Mouse (Mus musculus) gastrocnemius, postnatal 10 days (tissue): ENCODE data around the gene Ttc7. TPM values are rescaled to one million over a fixed set of nuclear protein-coding genes. Genes with fewer than 3 reads are reported as not detected.

Experiments used
- DNase-seq: peaks from one replicate; pipeline ENCODE4 v3.0.0; 2021; ENCODE audit warnings: mixed read lengths
- total RNA-seq, 2 experiments: library from RNA; stranded (reverse); gene quantifications; 2 replicates each; pipeline ENCODE4 v1.2.3; 2021

Gene Ttc7
- total RNA-seq, 2 experiments from 2014 or later = 16.6 to 17.7 TPM

DNA sequence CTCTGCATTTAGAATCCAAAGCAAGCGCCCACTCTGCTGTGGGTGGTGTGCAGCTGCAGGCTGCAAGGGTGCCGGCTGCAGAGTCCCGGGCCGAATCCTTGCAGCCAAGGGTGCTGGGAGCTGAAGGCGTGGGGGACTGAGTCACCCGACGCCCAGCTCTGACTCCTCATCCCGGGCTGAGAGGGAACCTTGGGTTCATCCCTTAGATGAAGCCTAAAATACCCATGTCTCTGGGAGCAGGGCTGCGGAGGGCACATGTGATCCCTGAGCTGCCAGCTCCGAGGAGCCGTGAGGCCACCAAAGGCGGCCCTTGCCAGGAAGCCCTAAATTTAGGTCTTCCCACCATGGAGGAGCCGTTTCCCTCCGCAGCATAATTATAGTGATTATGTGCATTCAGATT is 52.5 kb downstream of the Ttc7 start:
- no peak for DNase-seq

DNA sequence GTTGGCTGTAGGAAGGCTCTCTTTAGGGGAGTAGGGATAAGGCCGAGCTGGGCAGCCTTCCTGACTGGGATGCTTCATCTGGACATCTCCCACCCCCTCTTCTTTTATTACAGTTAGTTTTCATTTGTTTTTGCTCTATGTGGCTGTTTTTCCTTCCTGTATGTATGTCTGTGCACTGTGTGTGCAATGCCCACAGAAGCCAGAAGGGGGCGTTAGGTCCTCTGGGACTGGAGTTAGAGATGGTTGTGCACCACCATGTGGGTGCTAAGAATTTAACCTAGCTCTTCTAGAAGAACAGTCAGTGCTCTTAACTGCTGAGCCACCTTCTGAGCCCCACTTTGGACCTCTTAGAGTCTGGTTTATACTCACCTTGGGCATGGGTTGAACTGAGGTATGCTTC is 53.0 kb downstream of the Ttc7 start:
- no peak for DNase-seq

DNA sequence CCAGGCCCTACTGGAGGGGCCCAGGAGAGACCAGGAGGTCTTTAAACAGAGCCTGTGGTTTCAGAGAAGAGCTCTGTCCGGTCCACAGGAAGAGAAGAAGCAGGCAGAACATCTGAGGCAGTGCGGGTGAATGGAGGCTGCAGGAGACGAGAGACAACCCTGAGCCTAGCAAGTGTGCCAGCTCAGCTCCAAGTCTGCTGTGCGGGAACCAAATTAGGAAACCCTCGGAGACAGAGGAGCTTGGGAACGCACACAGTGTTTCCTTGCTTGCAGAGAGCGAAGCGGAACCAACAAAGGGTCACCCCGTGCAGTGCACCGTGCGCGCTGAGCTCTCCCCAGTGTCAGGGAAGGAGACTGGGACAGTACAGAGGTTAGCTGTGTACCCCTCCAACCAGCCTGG is 54.2 kb downstream of the Ttc7 start:
- DNase-seq = no peak

DNA sequence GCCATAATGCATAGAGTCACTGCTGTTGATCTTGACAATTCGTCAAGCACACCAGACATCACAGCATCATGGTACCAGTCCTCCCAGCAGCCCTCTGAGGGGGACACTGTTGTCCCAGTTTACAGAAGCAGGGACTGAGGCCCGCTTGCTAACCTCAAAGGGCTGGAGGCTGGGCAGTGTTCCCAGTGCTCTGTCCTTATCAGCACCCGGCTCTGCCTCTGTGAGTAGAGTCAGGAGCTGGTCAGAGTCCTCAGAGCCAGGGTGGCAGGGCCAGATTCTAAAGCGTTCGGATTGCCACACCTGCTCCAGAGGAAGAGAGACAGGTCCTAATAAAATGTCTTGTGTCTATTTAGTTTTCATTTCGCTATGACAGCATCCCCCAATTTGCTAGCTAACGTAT is 55.0 kb downstream of the Ttc7 start:
- DNase-seq = no peak

DNA sequence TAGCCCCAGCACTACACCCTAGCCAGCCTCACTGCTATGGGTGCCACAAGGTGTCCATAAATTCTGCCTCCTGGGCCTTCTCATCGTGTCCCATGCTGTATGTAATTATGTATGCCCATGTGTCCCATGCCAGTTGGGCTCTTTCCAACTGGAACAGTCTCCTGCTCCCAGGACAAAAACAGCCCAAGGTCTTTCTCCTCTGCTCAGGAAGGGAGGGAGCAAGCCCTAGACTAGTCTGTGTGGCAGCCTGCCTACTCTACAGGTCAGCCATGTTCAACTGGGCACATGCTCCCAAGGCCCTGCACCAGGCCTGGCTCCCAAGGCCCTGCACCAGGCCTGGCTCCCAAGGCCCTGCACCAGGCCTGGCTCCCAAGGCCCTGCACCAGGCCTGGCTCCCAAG is 56.4 kb downstream of the Ttc7 start:
- no peak for DNase-seq

DNA sequence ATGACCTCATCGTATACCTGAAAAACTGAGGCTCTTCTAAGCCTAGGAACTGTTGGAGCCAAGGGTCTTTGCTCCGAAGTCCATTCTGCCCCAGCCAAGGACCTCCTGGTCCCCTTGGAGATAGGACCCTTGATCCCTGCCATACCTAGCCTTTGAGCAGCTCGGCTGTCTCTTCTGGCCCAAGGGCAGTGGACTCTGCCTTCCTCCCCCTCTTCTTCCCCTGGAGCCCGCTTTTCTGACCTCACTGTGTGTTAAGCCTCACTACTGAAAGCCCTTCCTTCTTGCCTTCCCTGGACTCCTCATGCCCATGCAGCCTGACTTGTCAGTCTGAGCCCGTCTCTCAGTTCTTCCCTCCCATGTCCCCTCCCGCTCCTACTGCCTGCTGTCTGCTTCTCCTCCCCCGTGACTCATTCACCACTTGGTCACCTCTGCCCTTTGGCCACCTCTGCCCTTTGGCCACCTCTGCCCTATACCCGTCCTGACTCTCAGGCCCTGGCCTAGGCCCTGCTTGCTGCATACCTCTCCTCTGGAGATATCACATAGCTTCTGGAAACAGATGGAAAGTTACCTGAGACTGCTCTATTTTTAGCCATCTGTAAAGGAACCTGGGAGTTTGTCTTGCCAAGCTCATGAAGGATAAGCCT is 60.5 kb downstream of the Ttc7 start:
- DNase-seq = no peak

DNA sequence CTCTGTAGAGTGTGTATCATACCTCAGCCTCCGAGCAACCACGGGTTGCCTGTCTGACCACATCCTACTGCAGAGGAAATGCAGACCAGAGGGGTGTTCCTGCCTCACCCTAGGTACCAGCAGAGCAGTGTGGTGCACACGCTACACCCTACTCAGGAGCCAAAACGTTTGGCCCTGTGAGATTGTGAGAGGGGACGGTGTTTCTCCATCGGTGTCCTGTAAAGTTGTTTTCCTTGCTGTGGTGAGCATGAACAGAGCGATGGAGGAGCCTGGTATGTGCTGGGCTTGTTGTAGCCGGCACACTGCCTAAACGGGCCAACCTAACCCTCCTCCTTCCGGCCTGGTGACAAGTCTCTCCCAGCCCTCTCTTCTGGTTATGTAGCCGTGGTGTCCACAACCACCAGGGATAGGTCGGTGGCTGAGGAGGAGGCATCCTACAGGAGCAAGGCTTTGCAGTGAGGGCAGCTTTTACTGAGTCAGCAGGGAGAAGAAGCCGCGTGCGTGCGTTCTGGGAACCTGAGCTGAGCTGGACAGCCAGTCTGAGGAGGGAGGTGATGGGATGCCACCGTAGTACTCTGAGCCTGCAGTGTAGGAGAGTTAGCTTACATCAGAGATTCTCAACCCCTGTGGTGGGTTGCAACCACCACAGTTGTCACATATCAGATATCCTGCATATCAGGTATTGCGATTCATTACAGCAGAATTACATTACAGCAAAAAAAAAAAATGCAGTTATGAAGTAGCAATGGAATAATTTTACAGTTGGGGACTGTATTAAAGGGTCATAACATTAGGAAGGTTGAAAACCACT is 62.0 kb downstream of the Ttc7 start:
- DNase-seq = no peak

DNA sequence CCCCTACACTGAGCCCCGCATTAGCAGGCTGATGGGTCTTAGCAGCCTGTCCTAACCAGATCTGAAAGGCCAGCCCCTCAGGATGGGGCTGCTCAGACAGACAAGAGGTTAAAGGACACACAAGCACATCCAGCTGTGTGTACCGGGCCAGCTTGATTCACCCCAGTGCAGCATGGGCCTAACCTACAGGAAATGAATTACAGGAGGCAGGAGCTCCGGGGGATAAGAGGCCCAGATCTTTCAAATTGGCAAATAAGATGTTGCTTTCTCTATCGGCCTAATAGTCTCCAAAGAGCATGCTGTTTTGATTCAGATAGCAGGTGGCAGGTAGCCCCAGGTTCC is 62.5 kb downstream of the Ttc7 start:
- no peak for DNase-seq

DNA sequence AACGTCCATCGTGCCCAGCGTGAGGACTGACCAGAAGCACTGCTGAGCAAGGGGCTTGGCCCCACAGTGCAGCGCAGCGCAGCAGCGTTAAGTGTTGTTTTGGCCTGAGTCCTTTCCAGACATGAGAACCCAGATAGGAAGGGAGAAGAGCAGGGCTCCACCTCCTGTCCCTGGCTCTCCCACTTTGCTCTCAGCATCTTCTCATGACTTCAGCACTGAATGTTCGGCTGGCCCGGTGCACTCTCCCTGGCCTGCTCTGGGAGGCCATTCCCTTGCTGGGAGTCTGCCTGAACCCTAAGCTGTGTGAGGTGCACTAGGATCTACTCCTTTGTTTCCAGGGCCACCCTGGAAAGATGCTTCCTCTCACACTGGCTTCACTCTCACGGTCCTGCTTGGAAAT is 65.7 kb downstream of the Ttc7 start:
- DNase-seq = no peak

DNA sequence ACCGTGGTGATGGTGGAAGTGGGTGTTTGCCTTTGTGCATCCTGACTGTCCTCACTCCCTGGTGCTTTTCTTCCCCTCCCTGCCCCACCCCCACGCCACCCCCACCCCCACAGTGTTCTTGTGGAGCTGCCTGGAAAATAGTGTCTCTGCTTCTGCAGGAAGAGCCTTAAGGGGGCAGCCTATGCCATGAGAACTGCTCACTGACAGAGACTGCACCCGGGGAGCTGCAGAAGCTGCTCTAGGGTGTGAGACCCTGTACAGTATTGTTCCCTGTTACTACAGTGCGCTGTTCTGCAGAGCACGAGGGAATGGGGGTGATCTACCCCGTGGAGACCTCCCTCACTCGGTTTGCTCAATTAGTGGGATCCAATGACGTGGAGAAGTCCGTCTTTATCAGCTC is 66.4 kb downstream of the Ttc7 start:
- DNase-seq = no peak

DNA sequence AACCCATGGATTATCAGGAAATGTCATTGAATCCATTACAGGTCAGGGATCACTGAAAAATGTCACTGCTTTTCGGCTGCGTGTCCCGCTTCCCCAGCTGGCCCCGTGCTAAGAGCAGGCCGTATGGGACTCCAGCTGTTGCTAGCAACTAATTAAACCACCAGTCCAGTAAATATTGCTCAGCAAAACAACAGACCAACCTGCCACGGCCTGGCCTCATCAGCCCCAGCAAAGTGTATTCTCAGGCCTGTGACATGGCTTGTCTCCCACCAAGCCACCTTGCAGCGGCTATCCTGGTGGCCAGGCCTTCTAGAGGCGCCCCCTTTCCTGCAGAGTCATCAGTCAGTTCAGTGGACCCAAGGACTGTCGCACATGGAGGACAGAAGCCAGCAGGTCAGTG is 66.9 kb downstream of the Ttc7 start:
- no peak for DNase-seq

DNA sequence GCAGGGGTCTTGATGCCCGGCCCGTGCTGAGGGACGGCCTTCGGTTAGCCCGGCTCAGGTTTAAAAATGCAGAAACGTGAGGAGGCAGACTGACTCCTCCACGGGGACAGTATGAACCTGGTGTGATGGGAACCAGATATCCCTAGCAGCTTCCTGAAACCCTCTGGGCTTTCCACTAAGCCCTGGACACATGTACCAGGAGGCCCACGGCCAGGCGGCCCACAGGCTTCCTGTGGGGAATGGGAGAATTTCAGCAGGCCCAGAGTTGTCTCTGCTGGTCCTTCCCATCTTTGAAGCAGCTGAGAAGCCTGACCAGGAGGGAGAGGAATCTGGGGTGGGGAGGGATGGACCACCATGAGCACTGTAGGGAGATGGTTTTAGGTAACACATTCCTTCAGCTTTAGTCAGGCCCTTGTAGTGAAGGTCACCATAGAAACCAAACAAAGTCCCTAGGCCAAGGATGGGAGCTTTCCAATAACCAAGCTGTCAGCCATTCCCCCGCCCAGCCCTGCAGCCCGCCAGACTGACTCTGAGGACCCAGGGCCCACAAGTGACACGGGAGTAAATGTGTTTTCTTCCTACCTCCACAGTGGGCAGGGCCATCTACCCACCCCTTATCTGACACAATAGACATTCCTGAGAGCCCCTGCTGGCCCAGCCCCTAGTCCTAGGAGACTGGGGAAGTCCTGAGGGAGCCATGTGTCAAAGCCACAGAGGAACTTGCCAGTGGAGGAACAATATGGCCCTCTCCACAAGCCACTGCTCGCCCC is 68.0 kb downstream of the Ttc7 start:
- DNase-seq = peak; percentile 58

DNA sequence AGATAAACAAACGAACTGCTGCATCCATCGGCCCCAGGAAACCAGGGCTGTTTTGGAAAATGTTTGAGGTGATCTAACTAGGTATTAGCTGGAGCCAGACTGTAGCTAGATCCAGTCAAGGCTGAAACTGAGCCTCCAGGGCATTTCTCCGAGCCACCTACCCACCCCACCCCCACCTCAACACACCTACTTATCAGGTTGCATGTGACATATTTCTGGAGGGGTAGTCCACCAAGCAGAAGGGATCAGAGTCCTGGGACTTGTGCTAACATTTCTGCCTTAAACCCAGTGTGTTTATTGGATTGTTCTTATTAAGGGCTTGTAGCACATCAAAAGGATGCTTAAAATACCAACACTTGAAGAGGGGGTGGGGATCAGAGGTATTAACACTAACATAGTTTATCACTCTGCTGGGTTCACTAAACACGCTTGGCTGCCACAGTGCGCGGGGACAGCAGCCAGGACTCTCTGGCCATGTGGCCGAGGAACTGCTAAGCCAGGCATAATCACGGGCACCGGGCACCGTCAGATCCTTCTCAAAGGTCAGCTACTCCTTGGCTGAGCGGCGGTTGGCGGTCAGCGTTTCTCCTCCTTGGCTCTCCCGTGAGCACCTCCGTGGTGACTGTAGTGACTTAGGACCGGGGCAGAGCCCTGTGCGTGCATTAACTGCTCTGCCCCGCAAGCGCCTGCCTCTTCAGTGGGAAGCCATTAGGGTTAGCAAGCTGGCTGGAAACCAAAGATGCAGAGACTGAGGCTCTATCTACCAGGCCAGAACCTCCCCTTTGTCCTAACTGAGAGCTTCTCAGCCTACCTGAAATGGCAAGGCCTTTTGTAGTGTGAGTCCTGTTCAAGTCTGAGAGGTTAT is 68.8 kb downstream of the Ttc7 start:
- peak; percentile 76 for DNase-seq

DNA sequence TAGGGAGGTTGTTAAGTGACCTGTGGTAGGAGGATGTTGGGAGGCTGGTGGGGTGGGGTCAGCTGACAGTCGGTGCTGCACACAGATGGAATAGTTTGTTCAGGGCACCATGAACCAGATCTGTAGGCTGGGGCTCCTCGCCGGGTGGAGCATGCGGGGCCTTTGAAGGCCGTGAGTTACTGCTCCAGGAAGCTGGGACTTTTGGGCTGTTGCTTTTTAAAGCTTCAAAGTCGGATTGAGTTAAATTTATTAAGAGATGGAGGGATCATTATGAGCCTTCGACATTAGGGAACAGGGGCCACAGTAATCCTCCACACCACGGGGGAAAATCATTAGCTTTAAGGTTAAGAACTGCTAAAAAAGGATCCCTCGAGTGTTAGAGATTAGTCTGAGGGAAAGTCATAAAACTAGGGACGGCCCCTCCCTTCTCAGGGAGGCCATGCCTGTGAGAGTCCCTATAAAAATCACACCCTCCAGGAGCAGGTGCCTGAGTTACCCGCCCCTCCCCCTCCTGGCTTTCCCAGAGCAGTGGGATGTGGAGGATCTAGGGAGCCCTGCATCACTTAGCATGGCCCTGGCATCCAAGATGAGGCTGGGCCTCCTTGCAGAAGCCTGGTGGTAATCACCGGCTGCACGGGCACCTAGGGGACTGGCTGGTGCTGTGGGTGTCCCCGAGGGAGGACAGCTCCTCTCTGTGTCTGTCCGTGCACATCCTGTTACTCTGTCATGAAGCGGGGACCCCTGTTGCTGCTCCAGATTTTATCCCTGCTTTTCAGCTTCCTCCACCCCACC is 69.6 kb downstream of the Ttc7 start:
- DNase-seq = no peak

DNA sequence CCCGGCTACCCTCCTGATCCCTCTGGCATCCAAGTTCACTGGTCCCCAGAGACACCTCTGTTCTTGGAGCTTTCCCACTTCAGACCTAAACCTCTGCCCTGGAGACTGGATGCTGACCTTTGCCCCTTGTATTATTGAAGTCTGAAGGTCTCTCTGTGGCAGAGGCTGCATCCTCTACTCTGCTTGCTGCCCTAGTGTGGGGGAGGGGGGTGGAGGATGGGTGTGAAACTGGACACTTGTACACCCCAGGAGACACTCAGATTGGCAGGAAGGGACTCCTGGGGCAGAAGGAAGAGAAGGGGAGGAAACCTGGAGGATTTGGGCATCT is 70.2 kb downstream of the Ttc7 start:
- no peak for DNase-seq

DNA sequence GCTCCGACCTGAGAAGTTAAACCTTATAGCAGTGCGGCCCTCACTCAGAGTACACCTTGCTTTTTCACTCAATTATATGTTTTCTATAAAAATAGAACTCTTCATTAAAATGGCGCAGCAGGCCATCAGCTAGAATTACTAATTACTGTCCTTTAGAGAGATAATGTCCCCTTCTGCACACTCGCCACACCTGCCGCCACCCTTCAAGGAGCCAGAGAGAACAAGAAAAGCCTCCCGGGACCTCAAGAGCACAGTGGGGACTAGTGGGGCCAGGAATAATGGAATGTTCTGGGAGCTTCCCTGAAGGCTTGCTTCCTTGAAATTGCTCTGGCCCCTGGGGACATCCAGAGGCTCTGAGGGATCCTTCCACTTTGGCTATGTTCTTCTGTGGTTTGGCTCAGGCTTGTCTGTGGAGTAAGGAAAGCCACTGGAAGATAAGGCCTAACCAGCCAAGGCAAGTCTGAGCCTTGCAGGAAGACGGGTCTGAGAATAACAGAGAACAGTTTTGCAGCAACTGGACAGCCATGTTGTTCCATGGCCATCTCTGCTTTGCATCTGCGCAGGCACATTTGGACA is 71.1 kb downstream of the Ttc7 start:
- no peak for DNase-seq

DNA sequence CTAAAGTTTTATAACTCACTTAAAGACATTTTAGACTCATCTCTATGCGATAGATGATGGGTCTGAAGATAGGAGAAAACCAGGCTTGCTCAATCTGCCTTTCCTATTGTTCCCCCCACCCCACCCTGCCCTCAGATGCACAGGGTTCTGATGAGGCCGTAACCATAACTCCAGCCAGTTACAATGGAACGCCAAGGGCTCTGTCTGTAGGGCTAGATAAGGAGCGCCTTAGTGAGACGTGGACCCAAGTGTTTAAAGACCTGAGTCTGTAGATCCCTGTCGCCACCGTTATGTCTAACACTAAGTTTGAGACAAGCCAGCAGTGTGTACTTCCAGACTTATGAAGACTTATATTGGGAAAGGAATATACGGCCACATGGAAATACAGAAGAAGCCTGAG is 72.8 kb downstream of the Ttc7 start:
- DNase-seq = no peak

DNA sequence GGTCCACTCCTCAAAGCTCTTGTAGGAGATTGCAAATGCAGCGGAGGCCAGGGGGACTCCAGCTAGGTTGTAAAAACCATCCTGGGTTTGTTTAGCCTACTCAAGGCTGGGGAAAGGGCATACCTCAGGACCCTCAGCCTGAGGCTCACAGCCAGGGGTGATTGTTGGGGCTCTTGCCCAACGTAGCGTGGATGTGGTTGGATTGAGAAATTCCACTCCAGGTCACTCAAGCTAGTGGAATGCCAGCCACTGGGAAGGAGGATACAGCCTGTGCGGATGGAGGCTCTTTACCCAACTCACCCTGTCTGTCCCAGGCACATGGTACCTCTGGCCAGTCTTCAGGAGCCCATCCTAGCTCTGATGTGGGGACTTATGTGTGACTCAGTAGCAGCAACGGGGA is 73.6 kb downstream of the Ttc7 start:
- DNase-seq = no peak

DNA sequence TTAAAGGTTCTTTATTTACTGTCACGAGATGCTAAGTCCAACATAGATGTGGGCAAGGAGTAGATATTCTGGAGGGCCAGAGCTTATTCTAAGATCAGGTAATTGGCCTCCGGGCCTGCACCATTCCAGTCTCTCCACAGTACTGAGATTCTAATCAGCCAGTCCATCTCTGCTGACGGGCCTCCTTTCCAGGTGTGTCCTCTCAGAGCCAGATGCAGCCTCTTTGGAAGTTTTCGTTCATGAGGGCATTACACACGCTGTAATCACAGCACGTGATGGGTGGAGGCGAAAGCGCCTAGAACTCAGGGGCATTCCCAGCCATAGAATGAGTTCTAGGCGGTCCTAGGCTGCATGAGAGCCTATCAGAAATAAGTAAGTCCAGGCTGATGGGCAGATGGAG is 74.8 kb downstream of the Ttc7 start:
- no peak for DNase-seq

DNA sequence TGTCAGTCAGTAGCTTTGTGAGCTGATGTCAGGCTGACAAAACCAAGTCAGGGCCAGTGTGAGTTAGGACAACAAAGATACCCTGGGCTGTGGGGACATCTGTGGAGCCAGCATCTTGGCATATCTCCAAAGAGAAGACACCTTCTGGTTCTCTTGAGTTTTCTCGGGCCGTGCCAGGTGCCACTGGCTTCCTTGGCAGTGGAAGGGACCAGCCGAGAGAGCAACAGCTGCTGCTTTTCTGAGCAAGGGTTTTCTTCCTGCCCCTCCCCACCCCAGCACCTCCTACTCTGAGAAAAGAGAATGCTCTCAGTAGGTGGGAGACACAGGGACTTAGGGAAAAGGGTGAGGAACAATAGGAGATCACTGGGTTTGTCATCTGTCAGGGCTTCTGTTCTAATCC is 78.4 kb downstream of the Ttc7 start:
- no peak for DNase-seq

DNA sequence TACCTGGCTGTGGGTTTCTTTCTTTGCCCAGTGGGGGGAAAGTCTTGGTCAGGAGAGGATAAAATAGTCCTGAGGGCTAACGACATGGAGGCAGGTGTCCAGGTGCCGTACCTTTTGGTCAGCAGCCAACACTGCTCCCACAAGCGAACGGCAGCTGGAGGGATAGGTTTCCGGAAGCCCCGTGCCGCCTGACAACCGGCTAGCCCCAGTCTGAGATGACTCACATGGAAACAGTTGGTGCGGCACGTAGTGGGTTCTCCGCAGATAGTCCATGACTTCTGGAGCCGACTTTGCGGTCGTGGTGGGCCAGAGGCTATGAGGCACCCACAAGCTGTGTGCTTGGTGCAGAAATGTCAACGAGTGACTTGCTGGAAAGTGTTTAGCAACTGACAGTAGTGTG is 81.4 kb downstream of the Ttc7 start:
- DNase-seq = no peak

DNA sequence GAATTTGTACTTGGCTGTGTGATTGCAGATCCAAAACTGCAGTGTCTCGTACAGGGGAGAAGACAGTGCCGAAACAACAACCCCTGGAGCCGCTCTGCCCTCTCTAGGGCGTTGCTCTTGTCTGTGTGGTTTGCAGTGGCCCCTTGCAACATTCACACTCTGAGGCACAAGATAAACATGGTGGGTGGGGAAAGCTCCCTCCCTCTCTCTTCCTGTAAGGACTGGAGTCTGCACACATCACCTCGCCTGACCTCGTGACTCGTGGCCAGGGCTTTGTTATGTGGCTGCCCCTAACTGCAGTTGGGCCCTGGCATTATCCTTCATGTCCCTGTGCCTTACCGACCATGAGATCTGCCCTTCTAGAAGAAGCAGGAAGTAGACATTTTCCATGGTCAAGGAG is 82.6 kb downstream of the Ttc7 start:
- no peak for DNase-seq
